Comparison of ENCODE assay signal across 10 mouse cellular contexts in genomic region chr17:35325124-35325523, GRCm38 (mm10). TPM values are rescaled to one million over a fixed set of nuclear protein-coding genes. Genes with fewer than 3 reads are reported as not detected.
DNase-seq lines count a peak whose midpoint lies in the region; ATAC-seq and TF ChIP-seq lines count a peak whose summit lies in the region.
"Not testable (repeated sequence)": the region's sequence is repeated elsewhere in the genome, so short reads cannot be mapped to it uniquely, and the experiment has no call there.
"Had no signal": no experiment of that assay in that cellular context is flagged by ENCODE, and none has a peak within 500 bp of the region (broad histone marks: within the 10 kb centered on the region; RNA-seq: fewer than 3 reads in every experiment).

No protein-coding gene starts in this region.

- TF ChIP-seq POLR2A in brain, embryonic 14.5 days (IDR thresholded peaks at IDR 0.05; ENCODE audit: borderline replicate concordance, extremely low read depth, insufficient read depth, insufficient read length, poor library complexity, severe bottlenecking); liver, adult 2 months (IDR thresholded peaks at IDR 0.05; ENCODE audit: extremely low read depth, insufficient read depth, low read length); testis, adult 2 months (IDR thresholded peaks at IDR 0.05; ENCODE audit: control insufficient read depth, low read depth, low read length): not testable (repeated sequence)

- H3K79me2 ChIP-seq in liver, adult 2 months (ENCODE audit: control insufficient read depth, insufficient read depth, low read length) = not testable (repeated sequence)

- ATAC-seq in forebrain, postnatal 0 days; intestine, embryonic 14.5 days (replicated peaks; ENCODE audit: low FRiP score, low TSS enrichment, low read depth); midbrain, postnatal 0 days (ENCODE audit: low FRiP score): not testable (repeated sequence)

- H3K9ac ChIP-seq in forebrain, postnatal 0 days; intestine, embryonic 14.5 days (ENCODE audit: low read length); liver, adult 2 months (ENCODE audit: low read depth, low read length); midbrain, postnatal 0 days (replicated peaks; ENCODE audit: low read length, poor library complexity, severe bottlenecking): not testable (repeated sequence)

- not testable (repeated sequence) for H3K36me3 ChIP-seq in forebrain, postnatal 0 days (ENCODE audit: insufficient read depth); intestine, embryonic 14.5 days (ENCODE audit: control insufficient read depth, insufficient read depth, low read length); liver, adult 2 months (ENCODE audit: control insufficient read depth, insufficient read depth, low read length); midbrain, postnatal 0 days (ENCODE audit: insufficient read depth, low read length); testis, adult 2 months (ENCODE audit: control insufficient read depth, insufficient read depth, low read length)

- H3K4me1 ChIP-seq in forebrain, postnatal 0 days (ENCODE audit: insufficient read depth); intestine, embryonic 14.5 days (replicated peaks; ENCODE audit: control insufficient read depth, insufficient read depth, low read length); liver, adult 2 months (ENCODE audit: control insufficient read depth, insufficient read depth, low read length); midbrain, postnatal 0 days (ENCODE audit: insufficient read depth, low read length): not testable (repeated sequence)
- H3K4me1 ChIP-seq in testis, adult 2 months (ENCODE audit: control insufficient read depth, insufficient read depth, low read length) = peaks cover 15% of the 10 kb centered on the region

- WGBS in forebrain, postnatal 0 days = 57% methylated on average over 1 of the region's 1 CpGs
- 52% methylated on average over 1 of the region's 1 CpGs for WGBS in intestine, embryonic 14.5 days
- 77% methylated on average over 1 of the region's 1 CpGs for WGBS in liver, adult 2 months
- WGBS in midbrain, postnatal 0 days = 66% methylated on average over 1 of the region's 1 CpGs

- not testable (repeated sequence) for H3K4me3 ChIP-seq in forebrain, postnatal 0 days (ENCODE audit: low read depth, low read length); intestine, embryonic 14.5 days (ENCODE audit: low read depth, low read length); liver, adult 2 months (ENCODE audit: insufficient read depth, low read depth, low read length); midbrain, postnatal 0 days (ENCODE audit: low read depth, low read length); testis, adult 2 months (ENCODE audit: control insufficient read depth, low read depth, low read length)

- H3K27me3 ChIP-seq in forebrain, postnatal 0 days (ENCODE audit: insufficient read depth, low read length); liver, adult 2 months (ENCODE audit: control insufficient read depth, insufficient read depth, low read length); midbrain, postnatal 0 days (ENCODE audit: insufficient read depth, low read length); testis, adult 2 months (ENCODE audit: control insufficient read depth, insufficient read depth, low read length): not testable (repeated sequence)
- peaks cover 18% of the 10 kb centered on the region for H3K27me3 ChIP-seq in intestine, embryonic 14.5 days (replicated peaks; ENCODE audit: control insufficient read depth, insufficient read depth, low read length)

- H3K9me3 ChIP-seq in forebrain, postnatal 0 days (ENCODE audit: low read length); intestine, embryonic 14.5 days (ENCODE audit: control insufficient read depth, low read length); midbrain, postnatal 0 days (ENCODE audit: low read length): not testable (repeated sequence)

- H3K4me2 ChIP-seq in forebrain, postnatal 0 days (ENCODE audit: low read depth); intestine, embryonic 14.5 days (ENCODE audit: low read length); midbrain, postnatal 0 days (ENCODE audit: low read depth, low read length, poor library complexity, severe bottlenecking): not testable (repeated sequence)

- peak; percentile 56 for DNase-seq in CD4-positive, CD25-positive, alpha-beta regulatory T cell, adult 2 months (ENCODE audit: low read depth, low spot score)
- DNase-seq in brain, embryonic 14.5 days (ENCODE audit: low read depth); forebrain, postnatal 0 days; liver, adult 2 months (ENCODE audit: extremely low read depth, low read depth, low spot score); midbrain, postnatal 0 days (ENCODE audit: low spot score): not testable (repeated sequence)
- peak; percentile 43 for DNase-seq in intestine, embryonic 14.5 days (ENCODE audit: low spot score)

- not testable (repeated sequence) for H3K27ac ChIP-seq in forebrain, postnatal 0 days (ENCODE audit: low read depth, low read length); intestine, embryonic 14.5 days (ENCODE audit: low read depth); liver, adult 2 months (replicated peaks; ENCODE audit: insufficient read depth, low read depth, low read length); midbrain, postnatal 0 days (ENCODE audit: low read depth, low read length); testis, adult 2 months (ENCODE audit: control insufficient read depth, insufficient read depth, low read depth, low read length)

- TF ChIP-seq CTCF in brain, embryonic 14.5 days (IDR thresholded peaks at IDR 0.05; ENCODE audit: borderline replicate concordance, extremely low read depth, insufficient read depth, insufficient read length) = peak; percentile 39; the same call in 1 of the 2 replicates
- TF ChIP-seq CTCF in forebrain, postnatal 0 days (IDR thresholded peaks at IDR 0.05; ENCODE audit: low read depth) = peak; percentile 37
- TF ChIP-seq CTCF in liver, adult 2 months (IDR thresholded peaks at IDR 0.05; ENCODE audit: low read depth, low read length) = peak; percentile 73
- TF ChIP-seq CTCF in midbrain, postnatal 0 days (IDR thresholded peaks at IDR 0.05) = peak; percentile 43
- peak; percentile 14; the same call in 1 of the 2 replicates for TF ChIP-seq CTCF in testis, adult 2 months (IDR thresholded peaks at IDR 0.05; ENCODE audit: control insufficient read depth, insufficient read depth, insufficient replicate concordance, low read depth, low read length)

RNA-seq across cellular contexts. Expression of gene H2-Q1, which starts 4.9 kb away (rescaled TPM):
- polyA plus RNA-seq in brain, embryonic 14.5 days (2012; rRNA removed) = 0.10 TPM in 2 replicates
- 0.46 and 1.00 TPM in 2 replicates for total RNA-seq in forebrain, postnatal 0 days (2014; rRNA removed)
- 0.45 and 0.74 TPM in 2 replicates for polyA plus RNA-seq in forebrain, postnatal 0 days (2015; fragmentation: Nextera tagmentation; extraction: Ambion mirVana)
- 1.2 and 1.6 TPM in 2 replicates for polyA plus RNA-seq in intestine, embryonic 14.5 days (2014; fragmentation: Nextera tagmentation; extraction: Ambion mirVana)
- total RNA-seq in liver, adult 2 months (2014; rRNA removed) = 9.1 and 11.1 TPM in 2 replicates
- 4.4 and 5.5 TPM in 2 replicates for polyA plus RNA-seq in liver, adult 2 months (2012; rRNA removed)
- total RNA-seq in midbrain, postnatal 0 days (2014; rRNA removed) = 0.38 and 0.60 TPM in 2 replicates
- 1.4 and 1.5 TPM in 2 replicates for polyA plus RNA-seq in midbrain, postnatal 0 days (2015; fragmentation: Nextera tagmentation; extraction: Ambion mirVana)
- polyA plus RNA-seq in testis, adult 2 months (2012; rRNA removed) = not detected in 2 replicates
- polyA plus RNA-seq: kidney, embryonic 15.5 days had no signal

RNA-seq across cellular contexts. Expression of gene H2-Q2, which starts 16.9 kb away (rescaled TPM):
- polyA plus RNA-seq in brain, embryonic 14.5 days (2012; rRNA removed) = 0.97 and 1.4 TPM in 2 replicates
- total RNA-seq in forebrain, postnatal 0 days (2014; rRNA removed) = 5.5 and 16.2 TPM in 2 replicates
- 4.5 and 8.0 TPM in 2 replicates for polyA plus RNA-seq in forebrain, postnatal 0 days (2015; fragmentation: Nextera tagmentation; extraction: Ambion mirVana)
- 37.3 and 39.1 TPM in 2 replicates for polyA plus RNA-seq in intestine, embryonic 14.5 days (2014; fragmentation: Nextera tagmentation; extraction: Ambion mirVana)
- total RNA-seq in liver, adult 2 months (2014; rRNA removed) = 0.81 and 1.2 TPM in 2 replicates
- 0.37 and 0.75 TPM in 2 replicates for polyA plus RNA-seq in liver, adult 2 months (2012; rRNA removed)
- 20.9 and 21.7 TPM in 2 replicates for total RNA-seq in midbrain, postnatal 0 days (2014; rRNA removed)
- 21.1 and 22.5 TPM in 2 replicates for polyA plus RNA-seq in midbrain, postnatal 0 days (2015; fragmentation: Nextera tagmentation; extraction: Ambion mirVana)
- polyA plus RNA-seq in testis, adult 2 months (2012; rRNA removed) = 0.53 and 0.90 TPM in 2 replicates
- total RNA-seq: neutrophil, adult 5-6 weeks had no signal
- polyA plus RNA-seq: hindbrain, embryonic 12.5 days had no signal

RNA-seq across cellular contexts. Expression of gene H2-Q4, which starts 54.3 kb away (rescaled TPM):
- polyA plus RNA-seq in brain, embryonic 14.5 days (2012; rRNA removed) = 2.9 and 3.0 TPM in 2 replicates
- 3.2 and 5.1 TPM in 2 replicates for total RNA-seq in forebrain, postnatal 0 days (2014; rRNA removed)
- polyA plus RNA-seq in forebrain, postnatal 0 days (2015; fragmentation: Nextera tagmentation; extraction: Ambion mirVana) = 0.84 and 1.3 TPM in 2 replicates
- polyA plus RNA-seq in intestine, embryonic 14.5 days (2014; fragmentation: Nextera tagmentation; extraction: Ambion mirVana) = 2.5 and 4.4 TPM in 2 replicates
- total RNA-seq in liver, adult 2 months (2014; rRNA removed) = 31.5 and 32.7 TPM in 2 replicates
- polyA plus RNA-seq in liver, adult 2 months (2012; rRNA removed) = 36.2 and 61.8 TPM in 2 replicates
- 1.4 and 4.0 TPM in 2 replicates for total RNA-seq in midbrain, postnatal 0 days (2014; rRNA removed)
- 0.79 and 1.0 TPM in 2 replicates for polyA plus RNA-seq in midbrain, postnatal 0 days (2015; fragmentation: Nextera tagmentation; extraction: Ambion mirVana)
- 3.2 and 4.2 TPM in 2 replicates for polyA plus RNA-seq in testis, adult 2 months (2012; rRNA removed)

Comparison
In these comparisons a context has a peak if more than half of its experiments do, and no peak if none do; other contexts are left out.
1. CTCF ChIP-seq: peak in every context shown above with its lines; median percentile 73 in liver, adult 2 months; 43 in midbrain, postnatal 0 days; 39 in brain, embryonic 14.5 days; 37 in forebrain, postnatal 0 days; 14 in testis, adult 2 months.